Mouse (Mus musculus): ENCODE data around the gene Ube2c. TPM values are rescaled to one million over a fixed set of nuclear protein-coding genes. Genes with fewer than 3 reads are reported as not detected.
"Not testable (repeated sequence)": the region's sequence is repeated elsewhere in the genome, so short reads cannot be mapped to it uniquely, and the experiment has no call there.

The Ube2c gene
- polyA plus RNA-seq, 1 experiment from 2014 or later, result 208 TPM

GRCm38 (mm10) chr2:164793236-164793635 is 23.5 kb downstream of the Ube2c start:
- 0 out of 2 replicates have a peak overlapping the region, but pooled peaks have one; percentile 35 for H3K27ac ChIP-seq
- no peaks in the 10 kb centered on the region for H3K4me1 ChIP-seq (replicated peaks)
- no peak for ATAC-seq
- 85% methylated on average over 3 of the region's 3 CpGs for WGBS
- peaks cover 78% of the 10 kb centered on the region for H3K36me3 ChIP-seq
- H3K9me3 ChIP-seq, result no peaks in the 10 kb centered on the region
- no peaks in the 10 kb centered on the region for H3K27me3 ChIP-seq
- H3K4me3 ChIP-seq (replicated peaks), result no peak overlapping the region
- no peak overlapping the region for H3K9ac ChIP-seq (replicated peaks)
- no peak overlapping the region for H3K4me2 ChIP-seq (replicated peaks)

DNA sequence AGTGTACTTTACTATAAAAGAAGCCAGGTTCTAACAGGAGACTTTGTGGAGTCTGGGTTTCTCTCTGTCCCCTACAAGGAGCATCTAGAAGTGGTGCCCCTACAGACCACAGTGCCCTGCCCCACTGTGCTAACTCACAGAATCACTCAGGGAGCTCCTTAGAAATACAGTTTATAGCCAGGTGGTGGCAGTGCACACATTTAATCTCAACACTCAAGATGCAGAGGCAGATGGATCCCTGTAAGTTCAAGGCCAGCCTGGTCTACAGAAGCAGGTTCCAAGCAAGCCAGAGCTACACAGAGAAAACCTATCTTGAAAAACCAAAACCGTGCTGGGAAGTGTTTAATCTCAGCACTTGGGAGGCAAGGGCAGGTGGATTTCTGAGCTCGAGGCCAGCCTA is 24.1 kb downstream of the Ube2c start:
- Histone ChIP-seq H3K4me3 (replicated peaks) (no peak overlapping the region), H3K9ac (replicated peaks) (no peak overlapping the region), H3K27me3 (no peaks in the 10 kb centered on the region), H3K4me1 (replicated peaks) (no peaks in the 10 kb centered on the region), H3K36me3 (peaks cover 80% of the 10 kb centered on the region), H3K27ac (peak overlapping the region; percentile 35; the same call in 1 of the 2 replicates), H3K4me2 (replicated peaks) (no peak overlapping the region), H3K9me3 (no peaks in the 10 kb centered on the region)
- ATAC-seq, result no peak
- WGBS, result 89% methylated on average over 2 of the region's 2 CpGs

DNA sequence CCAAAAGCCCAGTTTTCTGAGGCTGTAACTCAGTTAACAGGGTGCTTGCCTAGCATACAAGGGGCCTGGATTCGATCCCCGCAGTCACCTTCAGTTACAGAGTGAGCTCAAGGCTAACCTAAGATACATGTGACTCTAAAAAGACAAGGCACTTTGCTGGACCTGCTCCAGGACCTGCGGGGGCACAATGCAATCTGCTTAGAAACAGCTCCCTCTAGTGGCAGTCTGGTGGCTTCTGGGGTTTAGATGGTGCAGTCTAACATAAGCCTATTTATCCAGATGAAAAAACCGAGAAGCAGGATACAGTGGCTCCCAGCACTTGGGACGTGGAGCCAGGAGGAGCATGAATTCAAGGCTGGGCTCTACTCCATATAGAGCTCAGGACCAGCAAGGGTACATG is 24.6 kb downstream of the Ube2c start:
- ATAC-seq, result peak; percentile 69
- 36% methylated on average over 5 of the region's 5 CpGs for WGBS
- Histone ChIP-seq H3K9me3 (no peaks in the 10 kb centered on the region), H3K27me3 (no peaks in the 10 kb centered on the region), H3K9ac (replicated peaks) (no peak overlapping the region), H3K4me3 (replicated peaks) (no peak overlapping the region), H3K4me1 (replicated peaks) (no peaks in the 10 kb centered on the region), H3K36me3 (peaks cover 82% of the 10 kb centered on the region), H3K27ac (no peak overlapping the region), H3K4me2 (replicated peaks) (no peak overlapping the region)

DNA sequence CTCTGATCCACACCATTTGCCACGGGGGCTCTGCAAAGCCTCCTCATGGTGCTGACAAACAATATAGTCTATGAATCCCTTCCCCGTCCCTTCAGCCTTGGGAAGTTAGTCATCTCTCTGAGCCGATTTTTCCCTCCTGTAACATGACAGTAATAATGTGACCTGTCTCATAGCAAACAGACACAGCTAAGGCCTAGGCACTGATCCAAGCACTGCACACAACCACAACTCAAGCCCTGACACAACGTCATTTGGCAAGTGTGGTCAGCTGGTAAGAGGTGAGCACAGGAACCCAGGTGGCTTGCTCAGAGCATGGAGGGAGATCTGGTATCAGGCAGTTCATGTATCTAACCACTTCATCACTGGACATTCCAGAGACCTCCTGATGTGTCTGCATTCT is 26.2 kb downstream of the Ube2c start:
- Histone ChIP-seq H3K4me3 (replicated peaks) (no peak overlapping the region), H3K27me3 (no peaks in the 10 kb centered on the region), H3K4me2 (replicated peaks) (no peak overlapping the region), H3K9ac (replicated peaks) (no peak overlapping the region), H3K4me1 (replicated peaks) (no peaks in the 10 kb centered on the region), H3K36me3 (peaks cover 84% of the 10 kb centered on the region), H3K27ac (no peak overlapping the region), H3K9me3 (no peaks in the 10 kb centered on the region)
- no peak for ATAC-seq
- 89% methylated on average over 4 of the region's 4 CpGs for WGBS

DNA sequence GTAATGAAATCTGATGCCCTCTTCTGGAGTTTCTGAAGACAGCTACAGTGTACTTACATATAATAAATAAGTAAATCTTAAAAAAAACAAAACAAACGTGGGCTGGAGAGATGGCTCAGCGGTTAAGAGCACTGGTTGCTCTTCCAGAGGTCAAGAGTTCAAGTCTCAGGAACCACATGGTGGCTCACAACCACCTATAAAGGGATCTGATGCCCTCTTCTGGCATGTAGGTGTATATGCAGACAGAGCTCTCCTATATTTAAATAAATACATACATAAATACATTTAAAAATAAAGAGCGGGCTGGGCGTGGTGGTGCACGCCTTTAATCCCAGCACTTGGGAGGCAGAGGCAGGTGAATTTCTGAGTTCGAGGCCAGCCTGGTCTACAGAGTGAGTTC is 28.9 kb downstream of the Ube2c start:
- not testable (repeated sequence) for H3K4me3 ChIP-seq (replicated peaks)

DNA sequence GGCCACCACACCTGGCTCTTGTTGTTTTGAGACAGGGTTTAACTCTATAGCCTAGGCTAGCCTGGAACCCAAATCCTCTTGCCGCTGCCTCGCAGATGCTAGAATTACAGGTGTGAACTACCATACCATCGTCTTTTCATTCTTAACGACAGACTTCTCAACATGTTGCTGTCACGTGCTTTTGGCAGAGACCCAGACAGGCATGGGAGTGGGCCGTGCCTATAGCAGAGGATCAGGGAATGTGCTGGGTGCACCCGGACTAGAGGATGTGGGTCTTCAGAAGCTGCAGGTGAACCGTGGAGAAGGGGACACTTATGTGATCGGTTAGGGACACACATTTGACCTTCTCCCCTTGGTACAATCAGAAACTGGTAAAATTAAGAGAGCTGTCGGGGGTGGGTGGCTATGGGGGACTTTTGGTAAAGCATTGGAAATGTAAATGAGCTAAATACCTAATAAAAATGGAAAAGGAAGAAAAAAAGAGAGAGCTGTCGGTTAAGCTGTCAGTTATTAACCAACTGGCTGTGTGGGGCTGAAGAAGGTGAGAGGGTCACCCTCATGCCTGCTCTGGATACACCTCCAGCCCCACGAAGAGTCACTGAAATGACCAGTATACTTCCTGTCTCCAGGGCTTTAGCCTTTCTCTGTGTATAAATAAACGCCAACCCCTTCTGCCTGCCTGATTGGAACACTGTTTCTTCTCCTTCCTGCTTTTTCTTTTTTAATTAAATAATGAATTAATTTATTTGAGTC is 30.7 kb downstream of the Ube2c start:
- no peak for ATAC-seq

More for the DNA sequence above, 28.9 kb downstream of the Ube2c start:
- H3K27ac ChIP-seq; ATAC-seq; H3K27me3 ChIP-seq; H3K4me2 ChIP-seq (replicated peaks); H3K4me1 ChIP-seq (replicated peaks); H3K9me3 ChIP-seq; H3K9ac ChIP-seq (replicated peaks): not testable (repeated sequence)
- 85% methylated on average over 6 of the region's 6 CpGs for WGBS
- peaks cover 71% of the 10 kb centered on the region for H3K36me3 ChIP-seq

GRCm38 (mm10) chr2:164803201-164803920 is 33.7 kb downstream of the Ube2c start:
- WGBS, result 94% methylated on average over 16 of the region's 16 CpGs
- no peaks in the 10 kb centered on the region for H3K27me3 ChIP-seq
- H3K4me2 ChIP-seq (replicated peaks), result peak overlapping the region; percentile 72
- H3K27ac ChIP-seq, result no peak overlapping the region
- no peak for ATAC-seq
- peaks cover 37% of the 10 kb centered on the region for H3K36me3 ChIP-seq
- H3K9ac ChIP-seq (replicated peaks), result peak overlapping the region; percentile 82
- H3K4me3 ChIP-seq (replicated peaks), result peak overlapping the region; percentile 85
- H3K9me3 ChIP-seq, result no peaks in the 10 kb centered on the region
- H3K4me1 ChIP-seq (replicated peaks), result peaks cover 38% of the 10 kb centered on the region

More for the DNA sequence above, 30.7 kb downstream of the Ube2c start:
- Histone ChIP-seq H3K4me1 (replicated peaks) (peaks cover 19% of the 10 kb centered on the region), H3K36me3 (peaks cover 60% of the 10 kb centered on the region), H3K27ac (no peak overlapping the region), H3K9me3 (no peaks in the 10 kb centered on the region), H3K4me3 (replicated peaks) (no peak overlapping the region), H3K27me3 (no peaks in the 10 kb centered on the region), H3K4me2 (replicated peaks) (no peak overlapping the region), H3K9ac (replicated peaks) (no peak overlapping the region)
- WGBS, result 96% methylated on average over 13 of the region's 13 CpGs

DNA sequence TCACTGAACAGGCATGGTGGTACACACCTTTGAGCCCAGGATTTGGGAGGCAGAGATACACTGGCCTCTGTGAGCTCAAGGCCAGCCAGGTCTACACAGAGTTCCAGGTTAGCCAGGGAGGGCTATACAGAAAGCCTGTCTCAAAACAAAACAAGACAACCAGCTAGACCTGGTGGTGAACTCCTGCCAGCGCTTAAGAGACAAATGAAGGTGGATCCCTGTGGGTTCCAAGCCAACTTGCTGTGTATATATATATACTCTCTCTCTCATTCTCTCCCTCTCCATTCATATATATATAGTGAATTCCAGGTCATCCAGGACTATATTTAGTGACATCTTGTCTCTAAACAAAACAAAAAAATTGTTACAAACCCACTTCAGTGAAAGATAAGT is 34.2 kb downstream of the Ube2c start:
- no peak for ATAC-seq
- peak overlapping the region; percentile 85 for H3K4me3 ChIP-seq (replicated peaks)
- no peaks in the 10 kb centered on the region for H3K9me3 ChIP-seq
- peaks cover 38% of the 10 kb centered on the region for H3K4me1 ChIP-seq (replicated peaks)
- H3K9ac ChIP-seq (replicated peaks), result peak overlapping the region; percentile 82
- no peak overlapping the region for H3K27ac ChIP-seq
- no peaks in the 10 kb centered on the region for H3K27me3 ChIP-seq
- 66% methylated on average over 1 of the region's 1 CpGs for WGBS
- H3K4me2 ChIP-seq (replicated peaks), result peak overlapping the region; percentile 72
- H3K36me3 ChIP-seq, result peaks cover 38% of the 10 kb centered on the region

GRCm38 (mm10) chr2:164804533-164805331 is 35.0 kb downstream of the Ube2c start, which contains the start of the genes Acot8 and Zswim3:
TSS of gene Acot8 (minus strand) at chr2:164804882.
TSS of gene Zswim3 (plus strand) at chr2:164805098.
- Histone ChIP-seq H3K27me3 (no peaks in the 10 kb centered on the region), H3K4me3 (replicated peaks) (peak within 1 kb of the TSS; percentile 85), H3K4me2 (replicated peaks) (peak within 1 kb of the TSS; percentile 77), H3K9me3 (no peaks in the 10 kb centered on the region), H3K36me3 (peaks cover 38% of the 10 kb centered on the region), H3K9ac (replicated peaks) (peak within 1 kb of the TSS; percentile 82), H3K27ac (peak within 1 kb of the TSS; percentile 90), H3K4me1 (replicated peaks) (peaks cover 38% of the 10 kb centered on the region)
- ATAC-seq, result peak; percentile 97
- WGBS, result under 1% methylated on average over 47 of the region's 47 CpGs

DNA sequence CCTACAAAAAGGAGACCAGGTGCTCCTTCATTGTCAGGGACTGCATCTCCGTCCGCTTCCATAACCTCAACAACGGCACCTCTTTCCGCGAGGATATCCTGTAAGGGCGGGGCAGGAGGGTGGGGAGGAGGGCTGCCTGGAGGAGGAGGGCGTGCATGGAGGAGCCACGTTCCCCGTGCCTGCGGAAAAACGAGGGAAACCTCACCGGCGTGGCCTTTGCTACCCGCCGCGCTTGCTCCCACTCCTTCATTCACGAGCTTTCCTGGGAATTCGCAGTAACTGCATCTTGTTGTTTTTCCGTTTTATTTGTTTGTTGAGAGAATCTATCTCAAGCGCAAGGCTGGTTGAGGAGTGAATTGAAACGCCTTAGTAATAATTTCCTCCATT is 35.6 kb downstream of the Ube2c start:
- Histone ChIP-seq H3K4me3 (replicated peaks) (peak overlapping the region; percentile 85), H3K27ac (peak overlapping the region; percentile 90), H3K27me3 (no peaks in the 10 kb centered on the region), H3K4me2 (replicated peaks) (peak overlapping the region; percentile 77), H3K36me3 (peaks cover 35% of the 10 kb centered on the region), H3K9me3 (no peaks in the 10 kb centered on the region), H3K4me1 (replicated peaks) (peaks cover 38% of the 10 kb centered on the region), H3K9ac (replicated peaks) (peak overlapping the region; percentile 82)
- WGBS, result under 1% methylated on average over 21 of the region's 21 CpGs
- peak; percentile 72; the same call in 1 of the 2 replicates for ATAC-seq

GRCm38 (mm10) chr2:164806614-164807013 is 36.9 kb downstream of the Ube2c start:
- Histone ChIP-seq H3K4me2 (replicated peaks) (peak overlapping the region; percentile 77), H3K9me3 (no peaks in the 10 kb centered on the region), H3K9ac (replicated peaks) (no peak overlapping the region), H3K27me3 (no peaks in the 10 kb centered on the region), H3K4me1 (replicated peaks) (peaks cover 38% of the 10 kb centered on the region), H3K27ac (no peak overlapping the region), H3K36me3 (peaks cover 23% of the 10 kb centered on the region), H3K4me3 (replicated peaks) (no peak overlapping the region)
- ATAC-seq, result no peak
- WGBS, result 89% methylated on average over 7 of the region's 7 CpGs

Data from midbrain, embryonic 13.5 days (tissue).